Mouse (Mus musculus) MEL (cell line): ENCODE measurements at regions not wholly inside any gene's neighbourhood (a gene's known extent, or its start where the extent isn't known, plus 50 kb on each side); places are given as distances from the start of the nearest gene placed in this dataset.

ENCODE experiments used
- CTCF ChIP-seq, 3 experiments: IDR thresholded peaks in 2 of 3; conservative IDR thresholded peaks in 1 of 3; 2 replicates each; pipeline ENCODE4 v1.5.1; 2011 to 2012; ENCODE audit warnings: low read length in 3 of 3, low read depth in 2 of 3, mild to moderate bottlenecking in 2 of 3, improper control_type of control experiment in 1 of 3, inconsistent platforms in 1 of 3, mixed read lengths in 1 of 3, moderate library complexity in 1 of 3; ENCODE audit not compliant: control insufficient read depth in 1 of 3, insufficient read depth in 1 of 3, poor library complexity in 1 of 3, severe bottlenecking in 1 of 3
- E2F4 ChIP-seq: IDR thresholded peaks from 2 replicates; pipeline ENCODE4 v1.6.1; 2011; ENCODE audit warnings: low read depth, low read length, improper control_type of control experiment, borderline replicate concordance
- EP300 ChIP-seq, 2 experiments: IDR thresholded peaks; 2 replicates each; pipeline ENCODE4 v1.6.1; 2011; ENCODE audit warnings: improper control_type of control experiment in 2 of 2, low read length in 2 of 2, low read depth in 1 of 2, mild to moderate bottlenecking in 1 of 2
- GATA1 ChIP-seq: IDR thresholded peaks from 2 replicates; pipeline ENCODE4 v1.6.1; 2011; ENCODE audit warnings: low read depth, low read length, improper control_type of control experiment
- MAZ ChIP-seq: IDR thresholded peaks from 2 replicates; pipeline ENCODE4 v1.6.1; 2012; ENCODE audit warnings: low read depth, mild to moderate bottlenecking, inconsistent platforms, low read length, improper control_type of control experiment
- TCF12 ChIP-seq: IDR thresholded peaks from 2 replicates; pipeline ENCODE4 v1.6.1; 2014; ENCODE audit warnings: low read depth, mild to moderate bottlenecking, inconsistent platforms, low read length, improper control_type of control experiment, moderate library complexity

DNA sequence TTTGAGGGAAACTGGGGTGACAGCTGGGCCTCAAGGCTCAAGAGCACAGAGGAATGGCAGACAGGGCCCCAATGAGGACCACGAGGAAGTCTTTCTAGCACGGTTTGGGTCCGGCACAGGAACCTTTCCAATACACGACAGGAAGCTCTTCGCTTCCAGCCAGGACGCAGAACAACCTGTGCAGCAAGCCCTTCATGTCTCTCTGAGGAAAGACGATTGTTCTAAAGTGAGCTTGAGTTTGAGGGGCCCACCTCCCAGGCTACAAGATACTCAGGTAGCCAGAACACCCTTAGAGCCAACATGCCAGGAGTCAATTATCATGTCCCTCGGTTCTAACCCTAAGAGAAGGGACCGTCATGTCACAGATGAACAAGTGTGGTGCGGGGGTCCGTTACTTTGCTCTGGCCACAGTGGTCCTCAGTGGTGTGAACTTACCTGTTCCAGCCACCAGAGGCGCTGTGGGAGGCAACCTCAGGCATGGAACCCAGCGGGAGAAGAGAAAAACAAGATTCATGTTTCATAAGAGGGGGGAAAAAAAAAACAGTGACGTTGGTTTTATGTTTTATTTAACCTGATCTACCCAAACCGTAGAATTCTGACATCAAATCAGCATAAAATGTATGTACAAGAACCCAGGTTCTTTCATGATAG is 51.6 kb upstream of the Dlk1 start:
- TF ChIP-seq TCF12 (no peak), CTCF (IDR thresholded peaks at IDR 0.05 in 2 of 3, conservative IDR thresholded peaks at IDR 0.05 in 1 of 3; ENCODE audit: control insufficient read depth in 1 of 3, insufficient read depth in 1 of 3, low read depth in 2 of 3, low read length in 3 of 3, poor library complexity in 1 of 3, severe bottlenecking in 1 of 3) (peak in 2 of 3 experiments; percentile 3 to 13; a peak in 2 of 6 replicates), EP300 (IDR thresholded peaks at IDR 0.05; ENCODE audit: low read depth in 1 of 2, low read length in 2 of 2) (no peak), E2F4 (no peak), GATA1 (no peak), MAZ (no peak)
